Mouse (Mus musculus): ENCODE data around the gene Wdr74. TPM values are rescaled to one million over a fixed set of nuclear protein-coding genes. Genes with fewer than 3 reads are reported as not detected.

The Wdr74 gene
- polyA plus RNA-seq, 1 experiment from 2014 or later, result 88.5 TPM

DNA sequence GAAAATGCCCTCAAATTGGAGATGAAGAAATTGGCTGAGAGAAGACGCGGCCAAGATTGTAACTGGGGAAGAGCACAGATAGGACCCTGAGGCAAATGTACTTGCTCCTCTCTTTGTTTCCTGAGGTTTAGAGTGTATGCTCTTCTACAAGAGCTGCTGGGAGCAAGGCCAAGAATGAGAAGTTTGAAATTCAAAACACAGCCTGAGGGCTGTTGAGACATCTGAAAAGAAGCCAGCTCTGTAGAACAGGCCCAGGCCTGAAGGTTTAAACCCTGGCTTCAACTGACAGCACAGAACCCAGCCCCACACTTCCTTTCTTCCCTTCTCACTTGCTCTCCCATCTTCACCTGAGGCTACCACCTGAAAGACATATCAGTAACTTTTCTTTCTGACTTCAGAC, 25.6 kb upstream of the Wdr74 start:
- 89% methylated on average over 2 of the region's 2 CpGs for WGBS
- Histone ChIP-seq H3K27me3 (no peaks in the 10 kb centered on the region), H3K36me3 (peaks cover 56% of the 10 kb centered on the region), H3K4me1 (peaks cover 22% of the 10 kb centered on the region), H3K27ac (no peak overlapping the region), H3K4me2 (replicated peaks) (0 out of 2 replicates have a peak overlapping the region, but pooled peaks have one; percentile 4), H3K9ac (no peak overlapping the region), H3K4me3 (no peak overlapping the region), H3K9me3 (no peaks in the 10 kb centered on the region)
- no peak for ATAC-seq (ENCODE audit: insufficient number of reproducible peaks, insufficient read depth, low FRiP score, low TSS enrichment)

DNA sequence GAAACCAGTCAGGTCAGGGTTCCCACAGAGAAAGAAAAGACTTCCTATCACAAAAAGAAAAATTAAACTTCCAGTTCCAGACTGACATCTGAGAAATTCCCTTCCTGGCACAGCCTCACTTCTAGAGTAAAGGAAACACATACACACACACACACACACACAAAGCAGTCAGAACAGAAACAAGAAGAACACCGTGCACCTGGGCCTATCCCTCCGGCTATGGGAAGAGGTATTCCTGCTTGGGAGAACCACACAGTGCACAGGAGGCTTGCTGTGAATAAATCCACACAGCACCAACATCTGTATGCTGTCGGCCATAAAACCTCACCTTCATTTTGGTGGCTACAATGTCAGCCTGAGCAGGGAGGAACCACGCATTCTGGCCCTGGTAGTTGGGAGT, 24.1 kb upstream of the Wdr74 start:
- H3K9me3 ChIP-seq, result no peaks in the 10 kb centered on the region
- WGBS, result 77% methylated on average over 4 of the region's 4 CpGs
- H3K4me2 ChIP-seq (replicated peaks), result peak overlapping the region; percentile 68
- H3K27ac ChIP-seq, result peak overlapping the region; percentile 26; the same call in 1 of the 2 replicates
- no peak for ATAC-seq (ENCODE audit: insufficient number of reproducible peaks, insufficient read depth, low FRiP score, low TSS enrichment)
- H3K27me3 ChIP-seq, result no peaks in the 10 kb centered on the region
- H3K4me1 ChIP-seq, result peaks cover 22% of the 10 kb centered on the region
- H3K9ac ChIP-seq, result no peak overlapping the region
- peaks cover 53% of the 10 kb centered on the region for H3K36me3 ChIP-seq
- H3K4me3 ChIP-seq, result peak overlapping the region; percentile 86

DNA sequence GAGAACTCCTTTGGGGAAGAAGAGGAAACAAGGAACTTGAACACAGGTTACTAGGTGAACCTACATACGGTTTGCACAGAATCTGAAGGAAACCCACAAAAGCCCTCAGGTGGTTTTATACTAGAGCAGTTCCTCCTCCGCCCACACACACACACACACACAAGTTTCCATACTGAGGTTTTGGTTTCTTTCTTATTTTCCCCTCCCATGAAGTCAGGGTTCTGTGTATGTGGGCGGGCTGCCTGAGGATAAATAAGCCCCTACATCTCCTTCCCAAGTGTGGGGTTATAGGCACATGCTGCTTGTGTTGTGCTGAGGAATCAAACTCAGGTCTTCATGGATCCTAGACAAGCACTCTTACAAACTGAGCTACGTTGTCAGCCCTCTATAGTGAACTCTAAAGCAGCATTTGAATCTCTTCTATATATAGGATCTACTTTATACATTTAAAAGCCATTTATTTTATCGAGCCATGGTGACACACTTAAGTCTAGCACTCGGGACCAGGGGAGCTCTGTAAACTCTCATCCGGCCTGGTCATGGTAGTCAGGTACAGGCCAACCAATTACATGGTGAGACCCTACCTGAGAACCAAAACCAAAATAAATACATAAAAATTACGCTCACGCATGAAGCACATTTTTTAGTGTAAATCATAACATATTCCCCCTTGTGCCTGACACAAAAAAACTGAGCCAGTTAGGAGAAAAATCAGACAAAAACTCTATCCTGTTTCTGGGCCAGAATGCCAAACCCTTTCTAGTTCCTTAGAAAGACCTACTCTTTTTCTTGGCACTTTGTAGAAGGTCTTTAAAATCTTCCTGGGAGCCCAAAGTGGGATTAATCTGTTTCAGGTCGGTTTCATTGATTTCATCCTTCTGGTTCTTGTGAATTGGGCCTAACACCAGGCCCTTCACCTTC, 23.4 kb upstream of the Wdr74 start:
- H3K27ac ChIP-seq, result peak overlapping the region; percentile 93
- peak overlapping the region; percentile 92 for H3K9ac ChIP-seq
- peaks cover 22% of the 10 kb centered on the region for H3K4me1 ChIP-seq
- peak overlapping the region; percentile 68 for H3K4me2 ChIP-seq (replicated peaks)
- no peaks in the 10 kb centered on the region for H3K9me3 ChIP-seq
- no peaks in the 10 kb centered on the region for H3K27me3 ChIP-seq
- peak overlapping the region; percentile 86 for H3K4me3 ChIP-seq
- ATAC-seq (ENCODE audit: insufficient number of reproducible peaks, insufficient read depth, low FRiP score, low TSS enrichment), result no peak
- H3K36me3 ChIP-seq, result peaks cover 47% of the 10 kb centered on the region
- 55% methylated on average over 10 of the region's 10 CpGs for WGBS

DNA sequence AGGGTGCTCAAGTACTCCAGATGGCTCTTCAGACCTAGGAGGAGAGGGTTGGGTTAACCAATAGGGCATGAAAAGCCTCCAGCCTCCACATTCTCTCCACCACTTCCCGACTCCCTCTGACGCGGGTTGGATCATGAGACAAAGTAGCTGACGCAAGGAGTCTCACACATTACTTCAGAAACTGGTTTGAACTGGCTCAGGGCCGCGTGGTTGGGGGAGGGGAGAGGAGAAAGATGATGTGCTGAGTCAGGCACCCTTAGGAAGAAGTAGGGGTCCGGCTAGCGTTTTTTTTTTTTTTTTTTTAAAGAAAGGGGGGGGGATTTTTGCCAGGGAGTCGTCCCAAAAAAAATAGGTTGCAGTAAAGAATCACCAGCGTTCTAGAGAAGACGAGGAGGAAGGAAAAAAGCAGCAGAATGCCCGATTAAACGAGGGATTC, 22.7 kb upstream of the Wdr74 start:
- H3K36me3 ChIP-seq, result peaks cover 40% of the 10 kb centered on the region
- H3K4me2 ChIP-seq (replicated peaks), result peak overlapping the region; percentile 68
- peak overlapping the region; percentile 92 for H3K9ac ChIP-seq
- H3K4me1 ChIP-seq, result peaks cover 22% of the 10 kb centered on the region
- no peaks in the 10 kb centered on the region for H3K27me3 ChIP-seq
- WGBS, result under 1% methylated on average over 13 of the region's 13 CpGs
- no peaks in the 10 kb centered on the region for H3K9me3 ChIP-seq
- peak overlapping the region; percentile 93 for H3K27ac ChIP-seq
- peak; percentile 52; the same call in 1 of the 2 replicates for ATAC-seq (ENCODE audit: insufficient number of reproducible peaks, insufficient read depth, low FRiP score, low TSS enrichment)
- peak overlapping the region; percentile 86 for H3K4me3 ChIP-seq

DNA sequence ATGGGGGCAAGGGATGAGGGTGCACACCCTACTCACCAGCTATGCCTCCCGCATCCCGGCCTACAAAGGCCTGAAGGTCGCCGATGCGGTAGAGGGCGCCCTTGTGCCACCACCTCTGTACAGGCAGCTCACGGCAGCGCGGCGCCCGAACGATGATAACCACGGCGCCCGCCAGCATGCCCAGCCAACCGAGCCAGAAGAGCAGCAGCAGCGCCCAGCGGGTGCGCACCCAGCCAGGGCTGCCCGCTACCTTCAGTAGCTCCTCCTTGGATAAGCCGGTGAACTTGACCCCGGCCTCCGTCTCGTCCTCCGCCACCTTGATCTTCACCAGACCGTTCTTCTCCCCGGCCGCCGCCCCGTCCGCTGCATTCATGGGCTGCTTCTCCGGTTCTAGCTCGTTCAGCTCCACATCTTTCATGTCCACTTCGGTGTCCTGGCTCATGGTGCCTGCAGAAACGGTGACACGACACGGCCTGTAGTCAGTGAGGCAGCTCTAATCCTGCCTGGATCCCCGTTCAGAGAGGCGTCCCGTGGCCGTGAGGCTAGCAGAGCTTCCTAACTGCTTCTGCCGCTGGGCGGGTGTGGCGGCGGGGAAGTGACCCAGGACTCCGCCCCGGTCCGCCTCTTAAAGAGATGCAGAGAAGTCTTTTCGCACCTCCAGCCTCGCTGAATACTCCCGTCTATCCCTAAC, 22.2 kb upstream of the Wdr74 start:
- ATAC-seq (ENCODE audit: insufficient number of reproducible peaks, insufficient read depth, low FRiP score, low TSS enrichment), result peak; percentile 93
- peak overlapping the region; percentile 86 for H3K4me3 ChIP-seq

DNA sequence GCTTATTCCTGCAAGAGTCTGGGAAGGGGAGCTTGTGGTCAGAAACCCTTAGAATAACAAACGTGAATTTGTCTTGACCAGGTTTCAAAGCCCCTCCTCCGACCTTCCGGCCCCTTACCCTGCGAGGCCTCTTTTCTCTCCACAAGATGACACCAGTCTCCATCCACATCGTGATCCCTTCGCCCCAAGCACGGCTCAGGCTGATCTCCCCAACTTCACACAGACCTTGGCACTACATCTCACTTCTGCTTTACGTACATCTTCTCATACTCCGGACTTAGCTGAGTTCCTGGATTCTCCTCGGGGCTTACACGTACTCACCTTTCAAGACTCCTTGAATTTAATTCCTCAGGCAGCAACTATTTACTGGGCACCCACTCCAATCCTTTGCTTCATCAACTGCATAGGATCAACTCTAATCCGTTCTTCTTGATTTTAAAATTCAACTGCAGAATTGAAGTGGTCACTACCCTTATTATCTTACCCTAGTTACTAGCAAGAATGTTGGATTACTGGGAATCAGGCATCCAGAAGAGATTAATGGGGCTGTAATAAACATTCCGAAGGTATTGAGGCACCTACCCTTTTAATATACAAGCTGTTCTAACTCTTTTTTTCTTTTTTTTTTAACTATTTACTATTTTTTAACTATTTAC, 21.5 kb upstream of the Wdr74 start:
- no peaks in the 10 kb centered on the region for H3K27me3 ChIP-seq
- H3K4me3 ChIP-seq, result peak overlapping the region; percentile 86
- H3K4me2 ChIP-seq (replicated peaks), result peak overlapping the region; percentile 68
- H3K9me3 ChIP-seq, result no peaks in the 10 kb centered on the region
- peaks cover 22% of the 10 kb centered on the region for H3K4me1 ChIP-seq
- WGBS, result 8% methylated on average over 13 of the region's 13 CpGs
- H3K36me3 ChIP-seq, result peaks cover 27% of the 10 kb centered on the region
- 0 out of 2 replicates have a peak, but pooled peaks have one; percentile 3 for ATAC-seq (ENCODE audit: insufficient number of reproducible peaks, insufficient read depth, low FRiP score, low TSS enrichment)
- H3K27ac ChIP-seq, result peak overlapping the region; percentile 93
- peak overlapping the region; percentile 92 for H3K9ac ChIP-seq

More for the DNA sequence above, 22.2 kb upstream of the Wdr74 start:
- Histone ChIP-seq H3K4me1 (peaks cover 22% of the 10 kb centered on the region), H3K9ac (peak overlapping the region; percentile 92), H3K9me3 (no peaks in the 10 kb centered on the region), H3K4me2 (replicated peaks) (peak overlapping the region; percentile 68), H3K27ac (peak overlapping the region; percentile 93), H3K27me3 (no peaks in the 10 kb centered on the region), H3K36me3 (peaks cover 34% of the 10 kb centered on the region)
- under 1% methylated on average over 51 of the region's 51 CpGs for WGBS

DNA sequence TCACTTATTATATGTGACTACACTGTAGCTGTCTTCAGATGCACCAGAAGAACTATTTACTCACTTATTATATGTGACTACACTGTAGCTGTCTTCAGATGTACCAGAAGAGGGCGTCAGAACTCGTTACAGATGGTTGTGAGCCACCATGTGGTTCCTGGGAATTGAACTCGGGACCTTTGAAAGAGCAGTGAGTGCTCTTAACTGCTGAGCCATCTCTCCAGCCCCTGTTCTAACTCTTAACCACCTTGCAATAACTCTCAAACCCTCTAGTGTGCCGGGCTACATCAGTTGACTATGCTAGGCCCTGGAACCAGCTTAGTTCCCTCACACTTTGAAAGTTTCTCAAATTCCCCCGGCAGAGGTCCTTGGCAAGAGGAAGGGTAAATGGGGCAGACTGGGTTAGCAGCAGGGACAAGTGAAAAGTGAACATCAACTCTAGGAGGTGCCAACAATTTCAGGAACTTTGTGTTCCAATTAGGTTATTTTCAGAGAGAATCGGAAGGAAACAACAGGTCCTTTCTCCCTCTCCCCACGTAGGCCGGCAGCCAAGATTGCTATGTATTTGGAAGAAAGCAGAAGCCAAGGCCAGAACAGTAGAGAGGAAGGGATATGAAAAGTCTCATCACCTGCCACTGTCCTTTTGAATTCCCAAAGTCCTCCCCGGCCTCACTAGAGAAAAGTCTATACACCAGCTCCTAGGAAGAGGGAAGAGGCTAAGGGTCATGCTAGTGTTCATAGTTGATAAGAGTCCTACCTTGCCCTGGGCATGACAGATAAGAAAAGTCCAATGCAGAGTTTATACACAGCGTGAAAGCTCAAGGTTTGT, 20.8 kb upstream of the Wdr74 start:
- H3K4me1 ChIP-seq, result peaks cover 22% of the 10 kb centered on the region
- 76% methylated on average over 10 of the region's 10 CpGs for WGBS
- ATAC-seq (ENCODE audit: insufficient number of reproducible peaks, insufficient read depth, low FRiP score, low TSS enrichment), result no peak
- H3K4me3 ChIP-seq, result no peak overlapping the region
- 0 out of 2 replicates have a peak, but pooled peaks cover 2% of the 10 kb centered on the region for H3K9me3 ChIP-seq
- H3K27ac ChIP-seq, result no peak overlapping the region
- H3K9ac ChIP-seq, result no peak overlapping the region
- no peaks in the 10 kb centered on the region for H3K27me3 ChIP-seq
- peaks cover 20% of the 10 kb centered on the region for H3K36me3 ChIP-seq
- no peak overlapping the region; the same call in 1 of the 2 replicates for H3K4me2 ChIP-seq (replicated peaks)

DNA sequence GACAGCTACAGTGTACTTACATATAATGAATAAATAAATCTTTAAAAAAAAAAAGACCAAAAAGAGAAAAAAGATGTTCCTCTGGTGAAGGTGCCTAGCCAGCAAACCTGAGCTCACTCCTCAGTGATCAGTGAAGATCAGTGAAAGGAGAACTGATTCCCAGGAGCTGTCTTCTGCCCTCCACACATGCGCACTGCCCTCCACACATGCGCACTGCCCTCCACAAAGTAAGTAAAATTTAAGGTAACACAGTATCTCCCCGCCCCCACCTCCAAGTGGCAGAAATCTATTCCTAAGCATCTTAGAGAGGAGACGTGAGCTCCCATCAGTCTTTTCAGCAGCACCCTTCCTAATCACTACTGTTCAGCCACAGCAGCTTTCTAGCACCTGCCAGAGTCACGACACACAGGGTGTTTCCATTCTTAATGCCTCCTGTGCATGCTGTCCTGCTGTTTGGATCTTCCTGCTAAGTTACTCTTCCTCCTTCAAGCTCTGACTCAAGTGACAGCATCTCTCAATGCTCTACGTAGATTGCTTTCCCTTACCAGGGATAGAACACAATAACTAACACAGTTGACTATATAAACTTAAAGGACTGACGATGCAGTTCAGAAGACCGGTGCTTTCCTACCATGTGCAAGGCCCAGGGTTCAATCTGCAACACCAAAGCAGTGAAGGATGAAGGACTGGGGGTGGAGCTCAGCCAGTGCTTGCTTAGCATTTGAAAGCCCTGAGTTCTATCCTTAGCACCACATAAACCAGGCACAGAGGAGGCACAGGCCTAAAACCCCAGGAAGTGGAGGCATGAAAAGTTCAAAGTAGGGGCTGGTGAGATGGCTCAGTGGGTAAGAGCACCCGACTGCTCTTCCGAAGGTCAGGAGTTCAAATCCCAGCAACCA, 19.5 kb upstream of the Wdr74 start:
- no peak for ATAC-seq (ENCODE audit: insufficient number of reproducible peaks, insufficient read depth, low FRiP score, low TSS enrichment)
- no peak overlapping the region for H3K4me3 ChIP-seq
- 71% methylated on average over 10 of the region's 10 CpGs for WGBS
- H3K4me1 ChIP-seq, result peaks cover 13% of the 10 kb centered on the region
- no peaks in the 10 kb centered on the region for H3K27me3 ChIP-seq
- 0 out of 2 replicates have a peak, but pooled peaks cover 9% of the 10 kb centered on the region for H3K36me3 ChIP-seq
- no peak overlapping the region for H3K27ac ChIP-seq
- H3K4me2 ChIP-seq (replicated peaks), result no peak overlapping the region
- 0 out of 2 replicates have a peak, but pooled peaks cover 3% of the 10 kb centered on the region for H3K9me3 ChIP-seq
- H3K9ac ChIP-seq, result no peak overlapping the region

DNA sequence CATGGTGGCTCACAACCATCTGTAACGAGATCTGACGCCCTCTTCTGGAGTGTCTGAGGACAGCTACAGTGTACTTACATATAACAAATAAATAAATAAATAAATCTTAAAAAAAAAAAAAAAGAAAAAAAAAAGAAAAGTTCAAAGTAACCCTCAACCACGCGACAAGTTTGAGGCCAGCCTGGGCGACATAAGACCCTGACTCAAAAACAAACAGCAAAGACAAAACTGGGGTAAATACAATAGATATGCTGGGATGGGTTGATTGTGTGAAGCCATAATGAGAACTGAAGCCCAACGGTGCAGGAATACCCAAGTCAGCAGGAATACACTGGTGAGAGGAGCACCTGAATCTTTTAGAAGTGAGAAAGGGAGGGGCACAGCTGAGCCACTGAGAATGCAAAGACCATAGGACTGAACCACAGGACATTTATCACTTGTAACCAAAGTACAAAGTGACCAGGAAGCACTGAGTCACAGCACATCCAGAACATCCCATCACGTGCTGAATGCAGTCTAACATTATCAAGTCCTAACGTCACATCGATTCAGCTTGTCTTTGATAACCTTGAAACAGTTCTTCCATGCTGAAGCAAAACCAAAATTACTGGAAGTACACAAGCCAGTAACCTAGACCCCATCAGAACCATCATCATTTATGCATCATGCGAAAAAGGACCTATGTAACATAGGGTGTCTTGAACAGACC, 18.7 kb upstream of the Wdr74 start:
- Histone ChIP-seq H3K9me3 (0 out of 2 replicates have a peak, but pooled peaks cover 3% of the 10 kb centered on the region), H3K36me3 (0 out of 2 replicates have a peak, but pooled peaks cover 2% of the 10 kb centered on the region), H3K27ac (no peak overlapping the region), H3K4me2 (replicated peaks) (no peak overlapping the region), H3K9ac (no peak overlapping the region), H3K4me3 (no peak overlapping the region), H3K27me3 (no peaks in the 10 kb centered on the region), H3K4me1 (peaks cover 9% of the 10 kb centered on the region)
- no peak for ATAC-seq (ENCODE audit: insufficient number of reproducible peaks, insufficient read depth, low FRiP score, low TSS enrichment)
- WGBS, result 80% methylated on average over 8 of the region's 10 CpGs
